Mouse (Mus musculus) stomach, postnatal 0 days (tissue): ENCODE data around the gene Rapgef6. TPM values are rescaled to one million over a fixed set of nuclear protein-coding genes. Genes with fewer than 3 reads are reported as not detected.

Source experiments
- ATAC-seq: fragments of 200-750 bp; cut with Nextera tagmentation; 2 replicates; pipeline ENCODE4 v1.8.0; 2017; ENCODE audit not compliant: low FRiP score, low TSS enrichment
- DNase-seq: peaks from one replicate; pipeline ENCODE4 v3.0.0-alpha.2; 2016; ENCODE audit warnings: low spot score
- H3K27ac ChIP-seq: fragments of 300-500 bp; sonication (generic); replicated peaks from 2 replicates; pipeline ENCODE4 v1.5.1; 2014; ENCODE audit warnings: mild to moderate bottlenecking, control low read depth
- H3K27me3 ChIP-seq: fragments of 300-500 bp; sonication (generic); 2 replicates; pipeline ENCODE4 v1.6.1; 2014; ENCODE audit warnings: low read length; ENCODE audit not compliant: control insufficient read depth, insufficient read depth
- H3K36me3 ChIP-seq: fragments of 300-500 bp; sonication (generic); 2 replicates; pipeline ENCODE4 v1.6.1; 2014; ENCODE audit warnings: low read length, mixed read lengths; ENCODE audit not compliant: control insufficient read depth, insufficient read depth
- H3K4me1 ChIP-seq: fragments of 300-500 bp; sonication (generic); replicated peaks from 2 replicates; pipeline ENCODE4 v1.6.1; 2014; ENCODE audit warnings: antibody characterized with exemption; ENCODE audit not compliant: control insufficient read depth, insufficient read depth
- H3K4me2 ChIP-seq: fragments of 300-500 bp; sonication (generic); replicated peaks from 2 replicates; pipeline ENCODE4 v1.6.1; 2014; ENCODE audit warnings: low read depth, mild to moderate bottlenecking, control low read depth, moderate library complexity
- H3K4me3 ChIP-seq: fragments of 300-500 bp; sonication (generic); 2 replicates; pipeline ENCODE4 v1.5.1; 2014; ENCODE audit warnings: low read depth, low read length, control low read depth
- H3K9ac ChIP-seq: fragments of 300-500 bp; sonication (generic); 2 replicates; pipeline ENCODE4 v1.6.1; 2014; ENCODE audit warnings: mild to moderate bottlenecking, low read length, control low read depth, mixed read lengths
- H3K9me3 ChIP-seq: fragments of 300-500 bp; sonication (generic); 2 replicates; pipeline ENCODE4 v1.6.1; 2016; ENCODE audit warnings: low read length; ENCODE audit not compliant: control insufficient read depth
- CTCF ChIP-seq: IDR thresholded peaks from 2 replicates; pipeline ENCODE4 v1.5.1; 2016; ENCODE audit warnings: antibody characterized with exemption, low read depth, mild to moderate bottlenecking, moderate library complexity
- EP300 ChIP-seq: optimal IDR thresholded peaks from 2 replicates; pipeline ENCODE3; 2016; ENCODE audit warnings: antibody characterized with exemption
- WGBS: fragments of 180-500 bp; shearing (Covaris S2); extraction: QIAGEN DNeasy Blood & Tissue Kit; methylation state at CpG from one replicate; pipeline ENCODE4 v1.1.7; 2014; 5-methylcytosine and 5-hydroxymethylcytosine counted together
- polyA plus RNA-seq: library from polyadenylated mRNA; unstranded; fragments of >200 nt; fragmentation: Nextera tagmentation; extraction: Ambion mirVana; gene quantifications from 2 replicates; pipeline ENCODE4 v1.2.1, GENCODE M21; 2015

The Rapgef6 gene
- polyA plus RNA-seq, 1 experiment from 2014 or later, result 17.0 TPM

GRCm38 (mm10) chr11:54697611-54698010 is 175.0 kb downstream of the Rapgef6 start:
- no peak for ATAC-seq
- WGBS, result 92% methylated on average over 5 of the region's 5 CpGs
- Histone ChIP-seq H3K27ac (no peak overlapping the region), H3K9ac (no peak overlapping the region), H3K9me3 (no peaks in the 10 kb centered on the region), H3K4me3 (no peak overlapping the region), H3K4me1 (no peaks in the 10 kb centered on the region), H3K4me2 (no peak overlapping the region), H3K27me3 (no peaks in the 10 kb centered on the region), H3K36me3 (0 out of 2 replicates have a peak, but pooled peaks cover 3% of the 10 kb centered on the region)
- TF ChIP-seq CTCF (no peak), EP300 (no peak)
- DNase-seq, result no peak

GRCm38 (mm10) chr11:54698636-54699035 is 176.0 kb downstream of the Rapgef6 start:
- TF ChIP-seq CTCF, result no peak
- no peak for TF ChIP-seq EP300
- ATAC-seq (no peak), DNase-seq (no peak)
- 0 out of 2 replicates have a peak, but pooled peaks cover 3% of the 10 kb centered on the region for H3K36me3 ChIP-seq
- no peaks in the 10 kb centered on the region for H3K27me3 ChIP-seq
- no peaks in the 10 kb centered on the region for H3K9me3 ChIP-seq
- no peak overlapping the region for H3K27ac ChIP-seq
- no peaks in the 10 kb centered on the region for H3K4me1 ChIP-seq
- 94% methylated on average over 7 of the region's 7 CpGs for WGBS
- H3K4me3 ChIP-seq, result no peak overlapping the region
- H3K4me2 ChIP-seq, result no peak overlapping the region
- H3K9ac ChIP-seq, result no peak overlapping the region

- no peak overlapping the region for H3K4me3 ChIP-seq
- no peak overlapping the region for H3K4me2 ChIP-seq
- TF ChIP-seq EP300 (no peak), CTCF (no peak)
- no peaks in the 10 kb centered on the region for H3K4me1 ChIP-seq
- H3K9ac ChIP-seq, result no peak overlapping the region
- no peak for DNase-seq
- H3K27me3 ChIP-seq, result no peaks in the 10 kb centered on the region
- ATAC-seq, result no peak
- WGBS, result 78% methylated on average over 3 of the region's 3 CpGs
- H3K27ac ChIP-seq, result no peak overlapping the region
- 0 out of 2 replicates have a peak, but pooled peaks cover 3% of the 10 kb centered on the region for H3K36me3 ChIP-seq
- no peaks in the 10 kb centered on the region for H3K9me3 ChIP-seq
These were observed 177.3 kb downstream of the Rapgef6 start for GRCm38 (mm10) chr11:54699972-54700371.

- no peaks in the 10 kb centered on the region for H3K9me3 ChIP-seq
- H3K9ac ChIP-seq, result no peak overlapping the region
- no peaks in the 10 kb centered on the region for H3K27me3 ChIP-seq
- no peak overlapping the region for H3K4me3 ChIP-seq
- DNase-seq (no peak), ATAC-seq (no peak)
- H3K4me1 ChIP-seq, result no peaks in the 10 kb centered on the region
- H3K27ac ChIP-seq, result no peak overlapping the region
- 84% methylated on average over 8 of the region's 8 CpGs for WGBS
- no peak overlapping the region for H3K4me2 ChIP-seq
- no peaks in the 10 kb centered on the region for H3K36me3 ChIP-seq
- no peak for TF ChIP-seq EP300
- no peak for TF ChIP-seq CTCF
These were observed 179.2 kb downstream of the Rapgef6 start for GRCm38 (mm10) chr11:54701848-54702247.

GRCm38 (mm10) chr11:54703306-54703705 is 180.7 kb downstream of the Rapgef6 start:
- H3K27me3 ChIP-seq, result no peaks in the 10 kb centered on the region
- DNase-seq (peak; percentile 77), ATAC-seq (no peak)
- H3K4me2 ChIP-seq, result no peak overlapping the region
- no peak overlapping the region for H3K27ac ChIP-seq
- TF ChIP-seq CTCF, result peak; percentile 83
- TF ChIP-seq EP300, result no peak
- no peak overlapping the region for H3K9ac ChIP-seq
- H3K4me1 ChIP-seq, result no peaks in the 10 kb centered on the region
- no peak overlapping the region for H3K4me3 ChIP-seq
- no peaks in the 10 kb centered on the region for H3K9me3 ChIP-seq
- H3K36me3 ChIP-seq, result no peaks in the 10 kb centered on the region
- WGBS, result 37% methylated on average over 4 of the region's 4 CpGs

GRCm38 (mm10) chr11:54708153-54708552 is 185.5 kb downstream of the Rapgef6 start:
- WGBS, result 89% methylated on average over 2 of the region's 2 CpGs
- no peaks in the 10 kb centered on the region for H3K4me1 ChIP-seq
- H3K4me2 ChIP-seq, result no peak overlapping the region
- H3K9me3 ChIP-seq, result no peaks in the 10 kb centered on the region
- H3K36me3 ChIP-seq, result no peaks in the 10 kb centered on the region
- H3K9ac ChIP-seq, result no peak overlapping the region
- no peak for TF ChIP-seq EP300
- no peak for TF ChIP-seq CTCF
- no peak for ATAC-seq
- H3K4me3 ChIP-seq, result no peak overlapping the region
- no peak for DNase-seq
- no peaks in the 10 kb centered on the region for H3K27me3 ChIP-seq
- no peak overlapping the region for H3K27ac ChIP-seq
